Mouse (Mus musculus) midbrain, embryonic 13.5 days (tissue): Measurements from ENCODE around the gene Lrtm1. TPM values are rescaled to one million over a fixed set of nuclear protein-coding genes. Genes with fewer than 3 reads are reported as not detected.

Experiments used
- ATAC-seq: fragments of 200-750 bp; cut with Nextera tagmentation; 2 replicates; pipeline ENCODE4 v1.8.0; 2017; ENCODE audit warnings: mild to moderate bottlenecking, moderate TSS enrichment, moderate library complexity
- H3K27ac ChIP-seq: fragments of 300-500 bp; sonication (generic); 2 replicates; pipeline ENCODE4 v1.5.1; 2015; ENCODE audit warnings: inconsistent platforms, mild to moderate bottlenecking, moderate library complexity
- H3K27me3 ChIP-seq: fragments of 300-500 bp; sonication (generic); 2 replicates; pipeline ENCODE4 v1.6.1; 2015; ENCODE audit warnings: mild to moderate bottlenecking, inconsistent platforms
- H3K36me3 ChIP-seq: fragments of 300-500 bp; sonication (generic); 2 replicates; pipeline ENCODE4 v1.6.1; 2015; ENCODE audit warnings: mild to moderate bottlenecking, inconsistent platforms
- H3K4me1 ChIP-seq: fragments of 300-500 bp; sonication (generic); replicated peaks from 2 replicates; pipeline ENCODE4 v1.6.1; 2015; ENCODE audit warnings: inconsistent platforms
- H3K4me2 ChIP-seq: fragments of 300-500 bp; sonication (generic); replicated peaks from 2 replicates; pipeline ENCODE4 v1.6.1; 2015; ENCODE audit warnings: moderate library complexity, mild to moderate bottlenecking, inconsistent platforms
- H3K4me3 ChIP-seq: fragments of 300-500 bp; sonication (generic); replicated peaks from 2 replicates; pipeline ENCODE4 v1.5.1; 2015; ENCODE audit warnings: mild to moderate bottlenecking, inconsistent platforms
- H3K9ac ChIP-seq: fragments of 300-500 bp; sonication (generic); replicated peaks from 2 replicates; pipeline ENCODE4 v1.6.1; 2015; ENCODE audit warnings: mild to moderate bottlenecking, inconsistent platforms
- H3K9me3 ChIP-seq: fragments of 300-500 bp; sonication (generic); 2 replicates; pipeline ENCODE4 v1.6.1; 2016; ENCODE audit warnings: mild to moderate bottlenecking, inconsistent platforms
- WGBS: fragments of 180-500 bp; shearing (Covaris S2); methylation state at CpG from one replicate; pipeline ENCODE4 v1.1.7; 2015; 5-methylcytosine and 5-hydroxymethylcytosine counted together
- polyA plus RNA-seq: library from polyadenylated mRNA; unstranded; fragments of >200 nt; fragmentation: Nextera tagmentation; extraction: Ambion mirVana; gene quantifications from 2 replicates; pipeline ENCODE4 v1.2.1, GENCODE M21; 2015

Lrtm1 gene
- polyA plus RNA-seq, 1 experiment from 2014 or later: 0.19 TPM

DNA sequence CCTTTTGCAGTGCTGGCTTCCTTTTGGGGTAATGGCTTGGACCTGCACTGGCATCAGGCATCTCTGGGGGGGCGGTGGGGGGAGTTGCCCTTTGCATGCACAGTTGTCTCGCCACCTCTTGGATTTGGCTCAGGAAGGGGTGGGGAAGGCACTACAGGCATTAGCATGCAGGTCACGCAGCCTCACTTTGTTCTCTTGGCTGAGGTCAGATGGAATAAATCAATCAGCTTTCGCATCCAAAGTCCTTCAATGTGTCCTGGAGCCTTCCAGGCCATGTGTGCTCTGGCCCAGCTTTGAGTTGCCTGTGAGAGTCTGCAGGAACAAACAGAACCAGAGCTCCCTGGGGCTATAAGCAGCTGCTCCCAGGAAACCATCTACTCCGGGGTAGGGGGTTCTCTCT lies 2.1 kb upstream of the Lrtm1 start:
- H3K9me3 ChIP-seq: no peaks in the 10 kb centered on the region
- H3K9ac ChIP-seq: no peak overlapping the region
- peaks cover 21% of the 10 kb centered on the region for H3K4me1 ChIP-seq
- H3K36me3 ChIP-seq: no peaks in the 10 kb centered on the region
- ATAC-seq: peak; percentile 60; the same call in 1 of the 2 replicates
- no peak overlapping the region for H3K4me2 ChIP-seq
- 15% methylated on average over 5 of the region's 5 CpGs for WGBS
- H3K27me3 ChIP-seq: no peaks in the 10 kb centered on the region
- H3K27ac ChIP-seq: no peak overlapping the region
- H3K4me3 ChIP-seq: no peak overlapping the region

DNA sequence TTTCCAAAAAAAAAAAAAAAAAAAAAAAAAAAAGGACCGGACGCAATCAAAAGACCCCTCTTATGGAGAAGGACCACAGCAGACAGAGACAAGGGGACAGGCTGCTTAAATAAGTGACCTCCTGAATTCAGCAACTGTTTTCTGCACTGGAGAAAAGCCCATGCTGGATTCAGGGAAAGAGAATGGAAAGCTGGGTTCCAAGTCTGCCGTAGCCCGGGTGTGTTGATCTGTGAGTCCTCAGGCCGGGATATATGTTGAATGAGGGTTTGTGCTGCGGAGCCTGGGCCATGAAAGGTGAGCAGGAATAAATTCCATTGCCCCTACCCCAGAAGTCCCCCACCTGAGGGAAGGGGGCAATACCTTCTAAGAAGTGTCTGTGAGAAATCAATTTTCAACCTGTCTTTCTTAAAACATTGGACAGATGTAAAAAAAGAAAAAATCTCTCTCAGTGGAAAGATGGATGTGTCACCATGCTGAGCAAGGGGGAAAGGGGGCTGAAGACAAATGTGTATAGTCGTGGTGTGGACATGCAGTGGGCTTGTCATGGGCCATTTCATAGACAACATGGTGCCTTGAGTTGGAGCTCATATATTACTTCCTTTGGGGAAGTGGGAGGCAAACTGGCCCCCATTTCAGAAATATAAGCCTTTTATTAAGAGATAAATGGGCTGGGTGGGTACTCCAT lies 450 bp downstream of the Lrtm1 start:
- Histone ChIP-seq H3K27me3 (0 out of 2 replicates have a peak, but pooled peaks cover 3% of the 10 kb centered on the region), H3K9ac (no peak overlapping the region), H3K4me2 (no peak overlapping the region), H3K4me3 (no peak overlapping the region), H3K4me1 (peaks cover 21% of the 10 kb centered on the region), H3K27ac (no peak overlapping the region), H3K9me3 (no peaks in the 10 kb centered on the region), H3K36me3 (no peaks in the 10 kb centered on the region)
- no peak for ATAC-seq
- 9% methylated on average over 7 of the region's 7 CpGs for WGBS

DNA sequence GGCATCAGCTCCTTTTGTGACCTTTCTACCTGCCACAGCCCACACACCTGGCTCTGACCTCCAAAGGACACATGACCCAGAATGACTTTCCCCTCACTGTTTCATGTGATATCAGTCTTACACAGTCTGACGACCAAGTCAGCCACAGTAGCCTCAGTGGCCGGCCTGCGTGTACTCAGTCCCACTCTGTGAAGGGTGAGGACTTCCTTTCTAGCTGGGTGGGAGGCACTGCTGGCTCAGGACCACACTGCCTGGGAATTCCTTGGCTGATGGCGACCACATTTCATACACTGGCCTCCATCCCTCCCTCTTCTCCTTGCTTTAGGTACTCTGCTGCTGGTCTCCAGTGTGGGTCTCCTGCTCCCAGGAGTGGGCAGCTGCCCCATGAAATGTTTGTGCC lies 3.3 kb downstream of the Lrtm1 start:
- WGBS: 85% methylated on average over 4 of the region's 4 CpGs
- H3K4me2 ChIP-seq: no peak overlapping the region
- peaks cover 20% of the 10 kb centered on the region for H3K4me1 ChIP-seq
- H3K9me3 ChIP-seq: no peaks in the 10 kb centered on the region
- 0 out of 2 replicates have a peak, but pooled peaks cover 3% of the 10 kb centered on the region for H3K27me3 ChIP-seq
- H3K9ac ChIP-seq: no peak overlapping the region
- H3K27ac ChIP-seq: no peak overlapping the region
- no peak overlapping the region for H3K4me3 ChIP-seq
- H3K36me3 ChIP-seq: no peaks in the 10 kb centered on the region
- no peak for ATAC-seq

DNA sequence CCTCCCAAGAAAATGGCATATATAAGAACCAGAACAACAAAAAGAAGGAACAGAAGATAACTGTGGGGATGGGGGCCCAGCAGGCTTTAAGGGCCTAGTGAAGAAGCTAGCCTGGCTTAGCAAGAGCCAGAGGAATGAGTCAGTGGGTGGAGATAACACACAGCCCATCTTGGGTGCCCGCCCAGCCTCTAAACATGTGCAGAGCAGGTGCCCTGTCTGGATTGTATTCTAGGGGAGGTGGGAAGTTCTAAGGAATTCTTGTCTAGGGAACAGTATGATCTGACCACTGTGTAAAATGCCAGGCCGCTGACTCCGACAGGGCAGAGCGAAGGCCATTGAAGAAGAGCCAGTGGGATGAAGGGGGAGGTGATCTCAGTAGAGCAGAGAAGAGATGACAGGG lies 5.2 kb downstream of the Lrtm1 start:
- no peak for ATAC-seq
- 98% methylated on average over 4 of the region's 4 CpGs for WGBS
- H3K4me3 ChIP-seq: no peak overlapping the region
- no peak overlapping the region for H3K4me2 ChIP-seq
- no peak overlapping the region for H3K27ac ChIP-seq
- H3K9me3 ChIP-seq: no peaks in the 10 kb centered on the region
- H3K27me3 ChIP-seq: 0 out of 2 replicates have a peak, but pooled peaks cover 3% of the 10 kb centered on the region
- peaks cover 14% of the 10 kb centered on the region for H3K4me1 ChIP-seq
- no peaks in the 10 kb centered on the region for H3K36me3 ChIP-seq
- no peak overlapping the region for H3K9ac ChIP-seq

DNA sequence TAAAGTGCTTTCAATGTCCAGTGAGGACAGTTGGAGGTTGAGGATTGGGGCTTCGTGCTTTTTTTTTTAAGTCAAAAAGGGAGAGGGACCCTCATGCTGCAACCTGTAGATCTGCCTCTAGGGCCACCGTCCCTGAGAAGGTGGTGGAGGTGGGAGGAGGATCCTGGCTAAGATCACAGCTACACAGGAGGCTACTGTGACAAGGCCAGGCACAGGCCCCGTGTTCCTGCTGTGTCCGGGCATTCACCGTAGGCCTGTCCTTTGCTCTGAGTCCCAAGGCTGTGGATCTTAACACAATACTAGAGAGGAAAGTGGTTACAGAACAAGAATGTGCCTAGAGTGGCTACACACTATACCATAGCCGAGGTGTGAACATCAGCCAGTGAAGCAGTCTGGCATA lies 7.3 kb downstream of the Lrtm1 start:
- Histone ChIP-seq H3K9ac (no peak overlapping the region), H3K27ac (no peak overlapping the region), H3K4me1 (peaks cover 30% of the 10 kb centered on the region), H3K9me3 (no peaks in the 10 kb centered on the region), H3K36me3 (no peaks in the 10 kb centered on the region), H3K4me3 (no peak overlapping the region), H3K4me2 (no peak overlapping the region), H3K27me3 (0 out of 2 replicates have a peak, but pooled peaks cover 3% of the 10 kb centered on the region)
- no peak for ATAC-seq
- WGBS: 86% methylated on average over 6 of the region's 6 CpGs

DNA sequence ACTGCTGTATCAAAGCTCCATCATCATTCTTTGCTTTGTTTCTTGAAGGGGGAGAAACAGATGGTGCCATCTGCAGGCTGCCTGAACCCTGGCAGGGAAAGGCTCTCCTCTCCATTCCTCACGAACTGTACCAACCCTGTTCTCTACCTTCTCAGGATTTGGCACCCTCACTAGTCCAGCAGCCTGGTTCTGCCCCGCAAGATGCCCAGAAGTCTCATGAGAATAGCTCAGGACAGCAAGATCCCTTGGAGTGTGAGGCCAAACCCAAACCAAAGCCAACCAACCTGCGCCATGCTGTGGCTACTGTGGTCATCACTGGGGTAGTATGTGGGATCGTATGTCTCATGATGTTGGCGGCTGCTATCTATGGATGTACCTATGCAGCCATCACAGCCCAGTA lies 9.3 kb downstream of the Lrtm1 start:
- Histone ChIP-seq H3K27me3 (no peaks in the 10 kb centered on the region), H3K4me2 (no peak overlapping the region), H3K4me3 (no peak overlapping the region), H3K4me1 (peaks cover 36% of the 10 kb centered on the region), H3K9me3 (no peaks in the 10 kb centered on the region), H3K36me3 (no peaks in the 10 kb centered on the region), H3K27ac (no peak overlapping the region), H3K9ac (no peak overlapping the region)
- 91% methylated on average over 5 of the region's 5 CpGs for WGBS
- ATAC-seq: no peak

DNA sequence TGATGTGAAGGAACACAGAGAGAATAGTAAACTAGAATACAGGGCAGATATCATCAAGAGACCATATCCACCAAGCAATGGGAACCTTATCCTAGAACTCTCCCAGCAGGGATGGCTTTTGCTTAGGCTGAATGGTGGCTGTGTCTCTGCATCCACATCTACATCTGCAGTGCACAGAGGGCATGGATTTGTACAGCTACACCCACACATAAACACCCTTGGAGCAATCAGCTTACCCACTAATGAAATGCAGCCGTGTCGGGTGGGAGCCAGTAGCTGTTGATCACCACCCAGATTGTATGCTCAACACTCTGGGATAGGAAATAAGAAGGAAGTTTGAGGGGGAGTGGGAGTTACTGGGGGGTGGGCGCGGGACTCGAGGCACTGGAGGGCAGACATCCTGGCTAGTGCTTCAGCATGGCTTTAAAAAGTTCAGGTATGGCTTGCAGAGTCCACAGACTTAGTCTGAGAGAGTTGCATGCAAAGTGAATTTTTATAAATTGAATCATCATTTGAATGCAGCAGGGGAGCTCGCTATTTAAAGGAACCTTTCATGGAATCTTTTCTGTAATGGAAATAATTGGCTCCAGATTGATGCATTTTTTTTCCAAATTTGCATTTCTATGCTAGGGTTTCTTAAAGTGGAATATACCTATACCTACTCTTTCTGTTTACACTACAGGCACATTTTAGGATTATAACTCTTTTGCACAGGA lies 10.5 kb downstream of the Lrtm1 start:
- no peak overlapping the region for H3K9ac ChIP-seq
- 55% methylated on average over 6 of the region's 6 CpGs for WGBS
- no peak for ATAC-seq
- peaks cover 36% of the 10 kb centered on the region for H3K4me1 ChIP-seq
- no peak overlapping the region for H3K4me3 ChIP-seq
- H3K27ac ChIP-seq: 0 out of 2 replicates have a peak overlapping the region, but pooled peaks have one; percentile 25
- no peaks in the 10 kb centered on the region for H3K27me3 ChIP-seq
- H3K9me3 ChIP-seq: no peaks in the 10 kb centered on the region
- no peaks in the 10 kb centered on the region for H3K36me3 ChIP-seq
- no peak overlapping the region for H3K4me2 ChIP-seq

DNA sequence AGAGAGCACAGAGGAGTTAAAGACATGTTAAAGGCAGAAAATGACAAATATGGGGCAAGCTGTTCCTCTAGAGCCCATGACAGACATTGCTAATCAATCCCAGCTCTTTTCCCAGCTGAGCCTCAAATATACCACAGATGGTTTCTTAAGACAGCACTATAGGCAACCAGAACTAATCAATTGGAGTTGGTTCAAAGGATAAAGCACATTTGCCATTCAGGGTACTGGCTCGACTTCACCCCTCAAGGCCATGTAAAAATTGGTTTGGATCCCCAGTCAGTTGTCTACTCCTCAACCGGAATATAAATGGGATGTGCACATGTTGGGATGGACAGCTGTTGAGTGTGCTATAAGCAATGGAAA lies 11.1 kb downstream of the Lrtm1 start:
- Histone ChIP-seq H3K27me3 (no peaks in the 10 kb centered on the region), H3K27ac (no peak overlapping the region), H3K9ac (no peak overlapping the region), H3K9me3 (no peaks in the 10 kb centered on the region), H3K4me1 (peaks cover 36% of the 10 kb centered on the region), H3K4me3 (no peak overlapping the region), H3K4me2 (no peak overlapping the region), H3K36me3 (no peaks in the 10 kb centered on the region)
- ATAC-seq: peak; percentile 63; the same call in 1 of the 2 replicates
- WGBS: 34% methylated on average over 2 of the region's 2 CpGs

DNA sequence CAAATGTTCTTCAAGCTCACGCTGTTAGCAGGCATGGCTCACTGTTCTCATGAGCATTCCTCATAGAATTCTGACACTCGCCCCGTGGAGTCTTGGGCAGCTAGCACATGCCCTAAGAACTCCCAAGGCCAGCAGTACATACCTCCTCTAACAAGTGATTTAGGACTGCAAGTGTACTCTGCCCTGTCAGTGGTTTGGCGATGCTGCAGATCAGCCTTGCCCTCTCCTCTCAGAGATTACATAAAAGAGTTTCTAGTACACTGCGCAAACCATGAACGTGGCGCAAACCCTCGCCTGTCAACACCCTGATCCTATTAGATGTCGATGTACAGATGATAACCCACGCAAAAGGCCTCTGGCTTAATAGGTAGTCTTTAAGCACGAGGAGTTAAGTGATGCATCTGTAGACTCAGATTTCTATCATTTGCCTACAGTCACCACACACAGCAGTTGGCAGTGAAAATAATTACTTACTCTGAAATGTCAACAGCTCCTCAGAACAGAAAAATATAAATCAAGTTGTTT lies 11.9 kb downstream of the Lrtm1 start:
- no peak overlapping the region for H3K4me3 ChIP-seq
- no peaks in the 10 kb centered on the region for H3K36me3 ChIP-seq
- no peaks in the 10 kb centered on the region for H3K9me3 ChIP-seq
- H3K9ac ChIP-seq: no peak overlapping the region
- H3K4me1 ChIP-seq: peaks cover 36% of the 10 kb centered on the region
- WGBS: 72% methylated on average over 11 of the region's 11 CpGs
- ATAC-seq: no peak
- no peak overlapping the region for H3K4me2 ChIP-seq
- H3K27ac ChIP-seq: peak overlapping the region; percentile 19; the same call in 1 of the 2 replicates
- no peaks in the 10 kb centered on the region for H3K27me3 ChIP-seq

DNA sequence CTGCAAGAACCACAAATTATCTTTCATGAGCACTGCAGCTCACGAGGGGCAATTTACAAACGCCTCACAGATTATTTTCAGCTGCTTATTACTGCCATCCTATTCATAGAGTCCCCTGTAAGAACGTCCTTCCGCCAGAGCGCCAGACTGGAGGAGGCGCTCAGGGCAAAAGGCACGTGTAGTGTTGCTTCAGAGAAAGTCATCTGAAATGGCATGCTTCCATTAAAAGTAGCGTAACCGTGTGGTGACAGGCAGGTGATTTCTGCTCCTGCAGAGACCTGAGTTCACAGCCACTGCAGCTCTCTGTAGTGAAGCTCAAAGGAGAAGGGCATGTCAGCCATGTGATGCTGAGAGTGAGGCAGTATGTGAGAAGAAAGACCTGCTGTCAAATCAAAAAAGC lies 12.5 kb downstream of the Lrtm1 start:
- Histone ChIP-seq H3K27ac (peak overlapping the region; percentile 19; the same call in 1 of the 2 replicates), H3K36me3 (no peaks in the 10 kb centered on the region)
- 51% methylated on average over 9 of the region's 9 CpGs for WGBS

DNA sequence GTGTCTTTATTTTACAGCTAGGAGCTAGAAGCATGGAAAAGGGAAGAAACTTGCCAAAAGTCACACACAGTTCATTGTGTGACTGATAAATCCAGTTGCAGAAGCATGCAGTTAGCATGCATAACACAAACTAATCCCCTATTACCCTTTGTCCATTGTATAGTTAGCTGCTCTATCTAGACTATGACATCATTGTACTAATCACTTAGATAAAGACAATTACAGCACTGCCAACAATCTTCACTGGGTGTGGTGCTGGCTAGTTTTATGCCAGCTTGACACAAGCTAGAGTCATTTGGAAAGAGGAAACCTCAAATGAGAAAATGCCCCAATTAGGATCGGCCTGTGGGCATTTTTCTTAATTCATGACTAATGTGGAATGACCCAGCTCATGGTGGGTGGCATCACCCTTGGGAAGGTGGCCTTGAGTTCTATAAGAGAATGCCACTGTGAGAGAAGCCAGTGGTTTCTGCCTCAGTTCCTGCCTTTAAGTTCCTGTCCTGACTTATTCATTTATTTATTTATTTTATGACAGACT lies 13.9 kb downstream of the Lrtm1 start:
- 95% methylated on average over 1 of the region's 1 CpGs for WGBS
- peaks cover 29% of the 10 kb centered on the region for H3K4me1 ChIP-seq
- H3K27ac ChIP-seq: no peak overlapping the region
- H3K9ac ChIP-seq: no peak overlapping the region
- H3K9me3 ChIP-seq: no peaks in the 10 kb centered on the region
- H3K4me3 ChIP-seq: no peak overlapping the region
- ATAC-seq: no peak
- no peaks in the 10 kb centered on the region for H3K27me3 ChIP-seq
- no peaks in the 10 kb centered on the region for H3K36me3 ChIP-seq
- no peak overlapping the region for H3K4me2 ChIP-seq

More for the DNA sequence above, 12.5 kb downstream of the Lrtm1 start:
- Histone ChIP-seq H3K27me3 (no peaks in the 10 kb centered on the region), H3K4me3 (no peak overlapping the region), H3K4me2 (no peak overlapping the region), H3K9me3 (no peaks in the 10 kb centered on the region), H3K9ac (no peak overlapping the region), H3K4me1 (peaks cover 34% of the 10 kb centered on the region)
- ATAC-seq: no peak

DNA sequence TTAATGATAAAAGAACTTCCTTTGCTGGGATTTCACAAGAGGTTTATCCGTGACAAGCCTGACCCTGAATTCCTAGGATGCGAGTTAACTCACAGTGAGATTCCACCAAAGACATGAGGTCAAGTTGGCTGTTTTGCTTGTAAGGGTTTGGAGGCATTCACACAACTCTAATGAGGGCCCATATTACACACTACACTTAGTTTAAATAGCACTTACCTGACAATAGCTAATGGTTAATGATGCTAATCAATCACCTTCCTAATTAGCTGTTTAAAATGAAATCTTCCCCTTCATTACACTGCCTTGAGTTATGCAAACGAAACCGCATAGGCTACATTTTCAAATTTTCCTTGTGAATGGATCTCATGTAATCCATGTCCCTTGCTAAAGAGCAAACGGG lies 20.2 kb downstream of the Lrtm1 start:
- H3K4me1 ChIP-seq: no peaks in the 10 kb centered on the region
- no peaks in the 10 kb centered on the region for H3K27me3 ChIP-seq
- ATAC-seq: no peak
- H3K4me2 ChIP-seq: no peak overlapping the region
- H3K9ac ChIP-seq: no peak overlapping the region
- H3K27ac ChIP-seq: no peak overlapping the region
- no peaks in the 10 kb centered on the region for H3K36me3 ChIP-seq
- H3K9me3 ChIP-seq: no peaks in the 10 kb centered on the region
- H3K4me3 ChIP-seq: no peak overlapping the region
- WGBS: 77% methylated on average over 5 of the region's 5 CpGs
